Mouse (Mus musculus) layer of hippocampus, adult 8-10 months (tissue): ENCODE measurements around the gene Gm45140. TPM values are rescaled to one million over a fixed set of nuclear protein-coding genes. Genes with fewer than 3 reads are reported as not detected.

Experiments
- DNase-seq, 2 experiments: peaks; one replicate each; pipeline ENCODE4 v3.0.0; 2022; ENCODE audit warnings: low spot score in 2 of 2
- total RNA-seq, 4 experiments: library from RNA; stranded (reverse); gene quantifications; 2 replicates each; pipeline ENCODE4 v1.2.4; 2022

The Gm45140 gene
- 1 to 10 TPM in 2 of 4 experiments, under 1 TPM in 2; 0.49 to 3.8 (median 1.5) TPM for total RNA-seq

DNA sequence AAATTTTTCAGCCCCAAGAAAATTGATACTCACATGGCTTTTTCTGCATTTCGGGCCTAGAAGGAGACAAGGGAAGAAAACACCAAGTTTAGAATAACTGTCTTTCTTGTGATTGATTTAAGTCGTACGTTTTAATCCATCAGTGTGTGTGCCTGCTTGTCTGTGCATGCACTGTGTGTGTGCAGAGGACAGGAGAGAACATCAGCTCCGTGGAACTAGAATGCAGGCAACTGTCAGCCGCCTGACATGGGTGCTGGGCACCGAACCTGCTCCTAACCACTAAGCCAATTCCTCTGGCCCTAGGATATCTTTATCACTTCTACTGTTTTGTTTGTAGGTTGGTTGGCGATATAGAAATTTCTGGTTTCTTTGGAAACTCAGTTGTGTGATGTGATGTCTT, at the start of gene Gm45140:
Gene Gm45140 (minus strand): TSS at position 101 of the 400 bp plus-strand sequence.
- DNase-seq, result no peak

DNA sequence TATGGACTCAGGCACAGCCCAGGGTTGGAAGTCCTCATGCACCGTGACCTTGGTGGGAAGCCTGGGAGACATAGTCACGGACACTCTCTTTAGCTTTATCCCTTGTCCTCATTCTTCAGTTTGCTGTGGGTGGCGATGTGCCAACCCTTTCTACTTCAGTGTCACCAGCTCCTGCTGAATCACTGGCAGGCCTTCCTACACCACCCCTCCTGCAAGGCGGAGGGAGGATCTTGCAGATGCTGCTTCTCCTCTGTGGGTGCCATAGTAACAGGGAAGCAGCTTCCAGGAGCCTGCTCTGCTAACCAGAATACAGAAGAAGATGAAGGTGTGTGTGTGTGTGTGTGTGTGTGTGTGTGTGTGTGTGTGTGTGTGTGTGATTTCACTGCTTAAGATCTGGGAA, 47.2 kb upstream of the Gm45140 start:
- peak; percentile 70 to 81 for DNase-seq

DNA sequence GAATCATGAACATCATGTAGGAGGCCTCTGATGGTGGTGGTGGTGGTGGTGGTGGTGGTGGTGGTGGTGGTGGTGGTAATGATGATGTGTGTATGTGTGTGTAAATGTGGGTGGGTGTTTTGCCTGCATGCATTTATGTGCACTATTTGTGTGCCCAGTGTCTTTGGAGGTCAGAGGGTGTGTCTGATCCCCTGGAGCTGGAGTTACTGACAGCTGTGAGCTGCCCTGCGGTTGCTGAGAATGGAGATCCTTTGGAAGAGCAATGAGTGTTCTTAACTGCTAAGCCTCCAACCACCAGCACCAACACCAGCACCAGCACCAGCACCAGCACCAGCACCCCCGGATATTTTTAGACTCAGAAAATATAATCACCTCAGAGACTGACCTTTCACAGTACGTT, 46.6 kb upstream of the Gm45140 start:
- DNase-seq, result no peak

DNA sequence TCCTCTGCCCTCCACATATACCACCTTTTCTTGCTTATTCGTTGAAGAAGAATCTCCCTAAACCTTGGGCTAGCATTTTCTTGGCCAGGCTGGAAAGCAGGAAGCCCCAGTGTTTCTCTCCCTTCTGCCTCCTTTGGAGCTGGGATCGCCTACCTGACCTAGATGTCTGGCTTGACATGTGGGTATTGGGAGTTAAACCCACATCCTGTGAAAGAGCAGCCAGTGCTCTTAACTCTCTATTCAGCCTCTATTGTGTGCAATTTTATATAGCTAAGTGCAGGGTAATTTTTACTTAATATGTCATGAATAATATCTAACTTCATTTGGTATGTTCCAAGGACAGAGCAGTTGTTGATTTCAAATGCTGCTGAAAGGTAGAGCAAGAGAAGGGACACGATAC, 44.0 kb upstream of the Gm45140 start:
- DNase-seq, result no peak

DNA sequence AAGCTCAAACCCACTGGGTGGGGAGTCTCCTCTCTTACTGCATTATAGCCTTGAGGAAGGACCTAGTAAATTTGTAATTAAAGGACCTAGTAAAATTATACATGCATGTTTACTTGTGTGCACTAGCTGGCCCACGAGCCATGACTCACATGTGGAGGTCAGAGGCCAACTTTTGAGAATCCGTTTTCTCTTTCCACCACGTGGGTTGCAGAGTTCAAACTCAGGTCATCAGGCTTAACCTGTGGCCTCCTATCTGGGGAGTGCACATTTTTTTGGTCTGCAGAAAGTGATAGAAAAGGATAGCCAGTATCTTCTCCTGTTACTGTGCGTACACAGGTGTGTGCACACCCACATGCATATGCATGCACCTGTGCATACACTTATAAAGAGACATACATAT, 43.4 kb upstream of the Gm45140 start:
- DNase-seq, result no peak

DNA sequence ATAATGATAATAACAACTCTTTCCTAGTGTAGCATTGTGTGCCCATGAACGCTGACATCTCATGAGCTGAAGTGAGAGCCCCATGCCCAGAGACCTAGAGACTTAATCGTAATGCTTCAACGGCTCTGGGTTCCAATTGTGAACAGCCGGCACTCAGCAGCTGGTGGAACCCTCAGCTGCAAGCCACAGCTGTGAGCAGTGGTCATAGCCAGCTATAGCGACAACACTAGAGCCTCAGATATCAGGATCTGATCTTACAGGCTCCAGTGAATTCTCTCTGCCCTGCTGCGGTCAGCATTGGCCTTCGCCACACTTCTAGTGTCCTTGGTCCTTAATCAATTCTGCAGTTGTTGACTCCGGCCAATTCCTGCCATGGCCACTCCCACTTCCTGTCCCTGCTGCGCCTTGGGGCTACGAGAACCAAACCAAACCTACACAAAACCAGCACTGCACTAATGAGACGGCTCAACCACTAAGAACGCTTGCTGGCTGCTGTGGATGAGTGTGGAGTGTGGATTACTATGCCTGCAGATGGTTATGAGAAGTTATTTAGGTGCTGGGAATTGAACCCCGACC, 40.6 kb upstream of the Gm45140 start:
- no peak for DNase-seq

DNA sequence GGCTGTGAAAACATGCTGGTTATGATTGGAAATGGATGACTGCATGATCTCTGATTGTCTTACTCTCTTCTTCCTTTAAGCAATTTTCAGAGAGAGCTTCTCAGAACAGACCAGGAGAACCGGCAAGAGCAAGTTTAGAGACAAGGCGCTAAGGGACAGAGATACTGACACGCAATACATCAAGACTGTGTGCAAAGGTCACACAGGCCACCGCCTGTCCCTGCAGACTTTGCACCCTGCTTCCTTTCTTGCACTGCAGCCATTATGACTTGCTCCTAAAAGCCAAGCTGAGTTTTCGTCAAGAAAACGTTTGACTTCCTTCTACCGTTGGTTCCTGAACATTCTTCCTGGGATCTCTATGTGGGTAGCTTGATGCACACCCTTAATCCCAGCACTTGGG, 40.0 kb upstream of the Gm45140 start:
- no peak for DNase-seq

DNA sequence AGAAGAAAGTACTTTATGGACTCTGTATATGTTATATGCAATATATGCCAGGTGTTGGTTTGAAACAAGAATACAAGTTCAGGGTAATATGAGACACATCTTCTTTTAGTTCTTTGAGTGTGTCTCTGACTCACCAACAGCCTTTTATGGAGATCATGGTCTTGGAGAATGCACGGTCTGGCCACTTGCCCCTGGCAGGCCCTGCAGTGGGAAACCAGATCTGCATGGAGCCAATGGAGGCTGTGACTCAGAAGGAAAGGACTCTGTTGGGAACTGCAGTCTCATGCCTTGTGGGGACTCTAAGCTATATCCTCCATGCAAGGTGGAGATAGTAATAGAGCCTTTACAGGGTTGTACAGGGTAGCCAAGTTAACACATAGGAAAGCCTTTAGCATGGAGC, 39.5 kb upstream of the Gm45140 start:
- no peak for DNase-seq

DNA sequence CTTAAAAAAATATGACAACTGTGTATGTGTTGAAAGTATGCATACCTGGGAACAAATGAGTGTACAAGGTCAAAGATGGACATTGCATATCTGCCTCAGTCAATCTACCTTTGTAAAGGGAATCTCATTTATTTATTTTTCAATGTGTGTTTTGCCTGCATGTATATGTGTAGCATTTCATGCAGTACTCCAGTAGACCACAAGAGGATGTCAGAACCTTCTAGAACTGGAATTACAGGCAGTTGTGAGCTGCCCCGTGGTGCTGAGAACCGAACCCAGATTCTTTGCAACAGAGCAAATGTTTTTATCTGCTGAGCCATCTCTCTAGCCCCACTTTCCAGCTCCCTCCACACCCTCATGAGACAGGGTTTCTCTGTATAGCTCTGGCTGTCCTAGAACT, 38.4 kb upstream of the Gm45140 start:
- no peak for DNase-seq

DNA sequence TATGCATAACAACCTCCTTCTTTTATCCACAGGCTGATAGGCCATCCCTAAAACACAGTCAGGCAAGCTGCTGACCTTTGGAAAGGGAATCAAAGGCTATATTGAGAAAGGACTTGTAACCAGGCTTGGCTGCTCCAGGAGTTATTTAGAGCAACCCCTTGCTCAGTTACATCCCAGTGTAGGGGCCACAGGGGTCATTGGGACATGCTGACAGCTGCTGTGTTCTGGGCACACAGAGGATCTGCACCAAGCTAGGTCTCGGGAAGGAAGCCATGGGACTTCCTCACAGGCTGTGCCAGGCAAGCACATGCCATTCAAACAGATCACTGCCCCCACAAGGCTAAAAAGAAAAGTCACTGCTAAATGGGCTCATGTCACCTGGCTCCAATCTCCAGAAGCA, 37.5 kb upstream of the Gm45140 start:
- DNase-seq, result no peak

DNA sequence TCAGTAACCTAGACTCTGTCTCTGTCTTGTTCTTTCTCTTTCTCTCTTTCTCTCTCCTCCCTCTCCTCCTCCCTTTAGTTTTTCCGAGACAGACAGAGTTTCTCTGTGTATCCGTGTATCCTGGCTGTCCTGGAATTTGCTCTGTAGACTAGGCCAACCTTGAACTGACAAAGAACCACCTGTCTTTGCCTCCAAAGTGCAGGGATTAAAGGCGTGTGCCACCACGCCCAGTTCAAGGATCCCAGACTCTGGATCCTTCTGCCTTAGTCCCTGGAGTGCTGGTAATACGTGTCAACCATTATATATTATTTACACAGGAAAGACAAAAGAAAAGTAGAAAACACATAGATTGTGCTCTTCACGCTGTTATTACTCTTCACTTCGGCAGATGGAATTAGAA, 35.6 kb upstream of the Gm45140 start:
- no peak for DNase-seq

DNA sequence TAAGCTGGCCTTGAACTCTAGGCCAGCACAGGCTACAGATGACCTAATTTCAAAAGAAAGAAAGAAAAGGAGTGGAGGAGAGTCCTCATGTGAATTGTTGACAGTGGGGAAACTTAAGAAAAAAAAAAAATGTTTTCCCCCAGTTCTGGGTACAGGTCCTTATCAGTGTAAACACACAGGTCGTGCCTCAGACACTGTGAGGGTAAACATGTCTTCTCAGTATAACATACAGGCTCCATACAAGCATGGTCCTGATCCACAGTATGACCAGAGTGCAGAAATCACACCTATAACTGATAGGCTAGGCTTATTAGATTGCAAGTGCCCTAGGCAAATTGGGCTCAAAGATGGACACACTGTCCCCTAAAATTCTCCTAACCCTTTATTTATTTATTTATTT, 34.8 kb upstream of the Gm45140 start:
- no peak for DNase-seq

DNA sequence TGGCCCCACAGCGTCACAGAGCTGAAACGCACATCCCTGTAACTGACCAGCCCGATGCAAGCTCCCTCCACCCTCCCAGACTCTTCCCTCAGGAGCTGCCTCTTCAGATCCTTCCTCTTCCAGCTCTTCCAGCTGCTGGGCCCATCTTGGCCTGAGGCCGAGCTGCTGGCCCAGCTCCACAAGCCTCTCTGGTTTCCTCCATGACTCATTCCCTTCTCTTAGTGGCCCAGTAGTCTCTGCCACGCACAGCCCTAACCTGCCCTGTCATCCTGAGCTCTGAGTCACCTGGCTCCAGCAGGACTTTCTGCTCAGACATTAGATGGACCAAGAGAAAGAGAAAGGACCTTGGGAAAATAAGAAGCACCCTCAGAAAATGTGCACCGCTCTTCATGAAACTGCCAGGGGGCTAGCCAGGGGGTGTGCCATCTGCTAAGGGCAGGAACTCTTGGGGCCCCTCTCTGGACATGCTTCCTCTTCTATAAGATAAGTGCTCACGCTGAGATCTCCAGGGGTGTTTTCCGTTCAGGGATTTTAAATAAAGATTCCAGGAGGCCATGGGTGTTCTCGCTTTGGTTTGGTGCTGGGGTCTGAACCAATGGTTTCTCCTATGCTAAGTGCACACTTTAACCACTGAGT, 33.4 kb upstream of the Gm45140 start:
- DNase-seq, result no peak

DNA sequence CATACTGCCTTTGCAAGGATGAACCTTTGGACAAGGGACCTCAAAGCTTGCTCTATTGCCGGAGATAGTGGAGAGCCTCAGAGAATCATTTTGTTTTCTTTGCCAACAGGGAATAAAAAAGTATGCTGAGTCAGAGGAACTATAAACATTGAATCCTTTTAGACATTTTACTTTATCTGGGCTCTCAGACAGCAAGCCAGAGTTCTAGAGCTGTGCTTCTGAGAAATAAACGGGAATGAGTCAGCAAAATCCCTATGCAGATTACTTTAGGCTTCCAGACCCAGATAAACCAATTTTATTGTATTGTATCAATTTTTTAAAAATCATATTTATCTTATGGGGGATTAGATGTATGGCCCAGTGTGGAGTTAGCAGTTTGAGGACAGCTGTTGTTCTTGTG, 31.7 kb upstream of the Gm45140 start:
- DNase-seq, result no peak

DNA sequence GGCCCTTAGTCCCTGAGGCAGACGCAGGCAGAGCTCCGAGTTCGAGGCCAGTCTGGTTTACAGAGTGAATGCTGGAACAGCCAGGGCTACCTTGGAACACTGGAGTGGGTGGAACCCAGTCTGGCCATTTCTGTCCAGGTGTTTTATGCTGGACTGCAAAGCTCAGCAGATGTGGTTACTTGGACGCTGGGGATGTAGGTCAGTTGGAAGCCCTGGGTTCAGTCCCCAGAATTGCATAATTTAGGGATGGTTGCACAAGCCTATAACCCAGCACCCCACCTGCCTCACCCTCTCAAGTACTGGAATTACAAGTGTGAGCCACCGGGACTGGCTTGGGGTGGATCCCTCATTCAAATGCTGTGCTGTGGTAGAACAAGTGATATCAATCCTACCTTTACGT, 30.6 kb upstream of the Gm45140 start:
- DNase-seq, result no peak

DNA sequence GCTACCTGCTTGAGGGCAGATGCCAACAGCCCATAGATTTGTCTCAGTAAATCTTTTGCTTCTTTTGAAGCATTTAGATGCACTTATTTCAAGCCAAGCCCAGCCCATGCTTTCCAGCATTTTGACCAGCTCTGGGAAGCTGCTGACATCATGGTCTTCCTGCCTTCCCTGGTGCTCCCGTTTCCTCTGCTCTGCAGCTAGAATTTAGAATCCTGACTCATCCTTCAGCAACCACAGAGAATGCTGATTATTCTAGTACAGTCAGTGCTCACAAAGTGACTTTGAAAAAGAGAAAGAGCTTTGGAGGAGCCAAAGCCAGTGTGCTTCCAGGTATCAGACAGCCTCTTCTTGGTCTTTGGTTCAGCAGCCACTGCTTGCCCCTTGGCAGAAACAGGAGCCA, 21.5 kb upstream of the Gm45140 start:
- no peak for DNase-seq

DNA sequence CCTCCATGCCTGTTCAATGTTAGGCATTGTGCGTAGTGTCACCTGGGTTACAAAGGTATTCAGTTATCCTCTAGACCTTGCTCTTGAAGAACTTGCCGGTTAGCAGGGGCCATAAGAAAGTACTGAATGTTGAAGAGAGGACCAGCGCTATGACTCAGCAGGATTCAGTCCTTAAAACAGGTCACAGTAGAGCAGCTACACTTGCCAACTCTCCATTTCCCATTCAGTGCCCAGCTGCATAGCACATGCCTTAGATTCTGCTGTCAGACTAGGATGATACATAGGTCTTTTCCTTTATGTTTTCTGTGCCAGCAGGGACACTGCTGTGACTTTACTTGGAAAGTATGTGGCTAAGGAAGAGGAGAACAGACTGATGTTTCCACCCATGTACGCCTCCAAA, 17.9 kb upstream of the Gm45140 start:
- no peak for DNase-seq

DNA sequence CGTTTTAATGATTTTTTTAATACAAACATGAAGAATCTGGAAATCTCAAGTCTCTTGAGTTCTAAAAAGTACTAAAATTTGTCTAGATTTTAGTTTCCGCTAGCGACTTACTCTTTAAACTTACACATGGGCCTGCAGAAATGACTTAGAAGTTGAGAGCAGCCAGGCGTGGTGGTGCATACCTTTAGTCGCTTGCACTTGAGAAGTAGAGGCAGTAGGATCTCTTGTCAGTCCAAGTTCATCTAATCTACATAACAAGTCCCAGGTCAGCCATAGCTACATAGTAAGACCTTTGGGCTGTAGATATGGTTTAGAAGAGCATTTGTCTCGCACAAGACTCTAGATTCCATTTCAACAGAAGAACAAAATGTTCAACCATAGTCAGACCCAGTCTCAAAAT, 16.3 kb upstream of the Gm45140 start:
- no peak for DNase-seq

DNA sequence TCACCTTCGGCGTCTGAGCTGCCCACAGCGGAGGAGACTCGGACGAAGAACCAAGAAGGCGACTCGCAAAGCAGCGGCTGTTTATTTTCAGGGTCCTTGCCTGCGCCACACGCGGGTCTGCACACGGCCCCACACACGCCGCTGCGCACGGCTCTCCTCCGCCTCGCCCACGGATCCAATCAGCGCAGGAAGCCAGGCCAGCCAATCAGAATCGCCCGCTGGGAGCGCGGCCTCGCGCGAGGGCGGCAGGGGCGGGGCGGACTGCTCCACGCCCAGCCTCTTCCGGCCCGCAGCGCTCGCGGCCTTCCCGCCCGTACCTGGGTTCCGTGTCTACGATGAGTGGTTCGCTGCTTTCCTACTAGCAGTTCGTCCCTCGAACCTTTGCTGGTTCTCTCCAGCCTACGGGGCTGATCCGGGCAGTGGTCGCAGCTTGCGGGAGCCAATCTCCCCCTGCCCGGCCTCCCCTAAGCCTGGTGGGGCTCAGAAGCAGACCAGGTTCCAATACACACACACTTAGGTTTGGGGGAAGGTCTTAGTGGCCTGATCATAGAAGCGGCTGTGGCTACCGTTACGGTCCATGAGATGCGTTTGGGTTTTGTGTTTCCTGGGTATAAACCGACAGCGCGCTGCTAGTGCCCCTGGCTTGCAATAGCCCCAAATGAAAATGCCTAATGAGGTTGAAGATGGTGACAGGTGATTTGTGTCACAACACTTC, 15.5 kb upstream of the Gm45140 start, which contains the start of gene Cnbp:
Gene Cnbp (minus strand): TSS at position 207 of the 715 bp plus-strand sequence.
- peak; percentile 95 to 96 for DNase-seq

DNA sequence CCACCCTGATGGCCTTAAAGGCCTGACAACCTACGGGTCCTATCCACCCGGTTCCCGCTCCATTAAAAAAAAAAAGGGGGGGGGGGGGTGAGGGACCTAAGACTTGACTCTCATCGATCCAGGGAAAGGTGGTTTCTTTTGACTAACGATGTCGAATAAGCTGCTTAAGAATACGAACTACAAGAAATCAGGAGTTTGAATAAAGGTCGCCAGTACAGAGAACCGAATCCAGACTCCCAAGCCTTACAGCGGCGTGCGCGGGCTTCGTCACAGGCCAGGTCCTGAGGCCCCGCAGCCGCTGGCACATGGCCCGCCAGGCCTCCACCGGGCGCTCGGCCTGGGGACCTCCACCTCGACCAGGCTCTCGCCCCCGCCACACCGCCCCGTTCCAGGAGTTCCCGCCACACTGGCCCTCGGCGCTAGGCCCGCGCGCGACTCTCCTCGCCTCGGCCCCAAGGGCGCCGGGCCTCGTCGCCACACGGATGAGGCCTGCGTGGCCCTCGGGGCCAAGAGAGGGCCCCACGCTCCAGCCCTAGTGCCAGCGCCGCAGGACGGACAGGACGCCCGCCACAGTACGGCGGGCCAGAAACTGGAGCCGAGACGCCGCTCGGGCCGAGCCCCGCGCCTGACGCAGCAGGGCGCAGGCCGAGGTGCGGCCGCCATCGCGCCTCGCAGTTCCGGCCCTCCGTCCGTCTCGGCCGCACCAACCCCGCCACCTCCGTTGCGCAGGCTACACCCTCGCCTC, 14.7 kb upstream of the Gm45140 start:
- peak in 1 of 2 experiments; percentile 31 for DNase-seq

DNA sequence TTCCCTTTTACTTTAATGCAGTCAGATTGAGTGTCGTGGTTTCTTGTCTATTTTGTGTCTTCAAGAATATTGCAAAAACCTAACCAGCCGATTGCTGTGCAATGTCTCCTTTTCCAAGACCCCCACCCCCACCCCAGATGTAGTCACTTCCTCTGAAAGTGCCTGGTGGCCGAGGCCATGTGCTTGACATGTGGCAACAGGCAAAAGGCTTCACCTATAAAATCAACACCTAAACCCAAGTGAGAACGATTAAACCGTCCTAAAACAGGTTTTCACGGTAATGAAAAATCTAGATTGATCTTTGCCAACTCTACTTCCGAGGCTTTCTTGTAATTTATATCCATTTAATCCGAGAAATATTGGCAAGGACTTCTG, 14.2 kb upstream of the Gm45140 start:
- no peak for DNase-seq

DNA sequence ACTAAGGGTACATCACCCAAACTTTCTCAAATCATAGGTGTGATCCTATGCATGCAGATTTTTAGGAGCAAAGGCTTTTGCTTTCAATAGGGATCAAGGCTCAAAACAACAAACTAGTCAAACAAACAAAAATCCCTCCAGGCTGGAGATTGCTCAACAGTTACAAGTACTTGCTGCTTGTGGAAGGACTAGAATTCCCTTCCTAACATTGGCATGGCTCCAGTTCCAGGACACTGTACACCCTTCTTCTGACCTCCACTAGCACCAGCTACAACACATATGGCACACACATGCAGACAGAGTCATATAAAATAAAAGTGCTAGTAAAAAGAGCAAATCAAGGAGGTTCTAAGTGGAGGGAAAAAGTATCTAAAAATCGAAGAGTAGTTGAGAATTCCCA, 11.2 kb upstream of the Gm45140 start:
- DNase-seq, result no peak
